15 mouse cellular contexts compared by ENCODE assay signal in the genomic region with DNA sequence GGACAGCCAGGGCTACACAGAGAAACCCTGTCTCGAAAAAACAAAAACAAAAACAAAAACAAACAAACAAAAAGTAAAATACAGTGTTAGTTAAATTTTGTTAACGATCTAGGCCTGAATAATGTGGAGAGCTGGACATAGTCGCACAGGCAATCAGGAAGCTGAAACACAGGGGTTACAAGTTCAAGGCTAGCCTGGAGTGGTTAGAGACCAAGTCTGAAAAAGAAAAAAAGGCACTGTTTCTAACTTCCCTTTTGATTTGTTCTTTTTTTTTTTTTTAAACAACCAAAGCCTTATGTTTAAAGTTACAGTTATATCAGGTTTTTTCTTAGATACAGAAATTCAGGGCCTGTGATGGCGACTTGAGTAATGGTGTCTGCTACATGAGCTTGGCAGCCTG.
"Had no signal": no experiment of that assay in that cellular context is flagged by ENCODE, and none has a peak within 500 bp of the region (broad histone marks: within the 10 kb centered on the region; RNA-seq: fewer than 3 reads in every experiment).

No protein-coding gene starts in this region.

- H3K9ac ChIP-seq: intestine, embryonic 15.5 days; limb, embryonic 13.5 days; midbrain, embryonic 15.5 days; neural tube, embryonic 12.5 days had no signal

- H3K27ac ChIP-seq: midbrain, embryonic 15.5 days; neural tube, embryonic 12.5 days had no signal

- DNase-seq: kidney, adult 8-10 months; kidney, postnatal 25 days; layer of hippocampus, adult 9-11 months; layer of hippocampus, postnatal 36 days; left cerebral cortex, postnatal 4 days; lung, adult 18-20 months; lung, postnatal 36 days; spleen, adult 18-20 months; thymus, postnatal 36 days had no signal

- ATAC-seq: intestine, embryonic 15.5 days; midbrain, embryonic 15.5 days had no signal

- H3K4me3 ChIP-seq: intestine, embryonic 15.5 days; limb, embryonic 13.5 days; megakaryocyte, embryonic 14.5 days; midbrain, embryonic 15.5 days; neural tube, embryonic 12.5 days had no signal

- H3K4me2 ChIP-seq: intestine, embryonic 15.5 days; limb, embryonic 13.5 days; midbrain, embryonic 11.5 days; midbrain, embryonic 15.5 days; neural tube, embryonic 12.5 days had no signal

- H3K27me3 ChIP-seq: intestine, embryonic 15.5 days; limb, embryonic 13.5 days; megakaryocyte, embryonic 14.5 days; midbrain, embryonic 15.5 days; neural tube, embryonic 12.5 days had no signal

- H3K9me3 ChIP-seq: intestine, embryonic 15.5 days; megakaryocyte, embryonic 14.5 days; midbrain, embryonic 15.5 days had no signal

- H3K36me3 ChIP-seq: midbrain, embryonic 15.5 days had no signal
